Mouse (Mus musculus) E14TG2a.4 (cell line): ENCODE results near the gene Hpf1.

Experiments used
- H3K27me3 ChIP-seq: 2 replicates; pipeline ENCODE4 v1.6.1; 2014; ENCODE audit warnings: low read length, control low read depth; ENCODE audit not compliant: insufficient read depth
- H3K36me3 ChIP-seq: 2 replicates; pipeline ENCODE4 v1.6.1; 2014; ENCODE audit warnings: low read length, control low read depth; ENCODE audit not compliant: insufficient read depth
- H3K4me1 ChIP-seq: replicated peaks from 2 replicates; pipeline ENCODE4 v1.6.1; 2014; ENCODE audit warnings: low read depth, low read length, control low read depth
- H3K4me3 ChIP-seq: replicated peaks from 2 replicates; pipeline ENCODE4 v1.5.1; 2014; ENCODE audit warnings: mild to moderate bottlenecking, low read length
- H3K9me3 ChIP-seq: 2 replicates; pipeline ENCODE4 v1.6.1; 2014; ENCODE audit warnings: low read length, control low read depth
- CTCF ChIP-seq: conservative IDR thresholded peaks from 2 replicates; pipeline ENCODE4 v1.5.1; 2014; ENCODE audit warnings: low read length
- NANOG ChIP-seq: IDR thresholded peaks from 2 replicates; pipeline ENCODE4 v1.6.1; 2014; ENCODE audit warnings: borderline replicate concordance, low read length, mixed read lengths
- POU5F1 ChIP-seq: IDR thresholded peaks from 2 replicates; pipeline ENCODE4 v1.6.1; 2014; ENCODE audit warnings: low read length, borderline replicate concordance

Gene Hpf1

GRCm38 (mm10) chr8:60889843-60890519 is at the start of gene Hpf1:
Gene Hpf1, plus strand, starts transcription at chr8:60890418.
- no peaks in the 10 kb centered on the region for H3K9me3 ChIP-seq
- H3K4me3 ChIP-seq = peak within 1 kb of the TSS; percentile 92
- TF ChIP-seq POU5F1 (no peak), CTCF (no peak), NANOG (no peak)
- peaks cover 26% of the 10 kb centered on the region for H3K4me1 ChIP-seq
- no peaks in the 10 kb centered on the region for H3K27me3 ChIP-seq
- peaks cover 28% of the 10 kb centered on the region for H3K36me3 ChIP-seq

- Histone ChIP-seq H3K27me3 (no peaks in the 10 kb centered on the region), H3K4me3 (peak overlapping the region; percentile 63), H3K9me3 (no peaks in the 10 kb centered on the region), H3K4me1 (peaks cover 40% of the 10 kb centered on the region), H3K36me3 (peaks cover 13% of the 10 kb centered on the region; the same call in 1 of the 2 replicates)
- TF ChIP-seq CTCF (no peak), POU5F1 (no peak), NANOG (no peak)
These were observed 47.8 kb upstream of the Hpf1 start for GRCm38 (mm10) chr8:60842388-60842787.

GRCm38 (mm10) chr8:60857559-60857958 is 32.7 kb upstream of the Hpf1 start:
- no peaks in the 10 kb centered on the region for H3K27me3 ChIP-seq

GRCm38 (mm10) chr8:60858091-60858490 is 32.1 kb upstream of the Hpf1 start:
- Histone ChIP-seq H3K4me3 (no peak overlapping the region), H3K27me3 (no peaks in the 10 kb centered on the region), H3K4me1 (peaks cover 38% of the 10 kb centered on the region), H3K36me3 (no peaks in the 10 kb centered on the region), H3K9me3 (no peaks in the 10 kb centered on the region)
- TF ChIP-seq NANOG (no peak), CTCF (no peak), POU5F1 (no peak)

More at GRCm38 (mm10) chr8:60857559-60857958, 32.7 kb upstream of the Hpf1 start:
- Histone ChIP-seq H3K4me1 (peaks cover 38% of the 10 kb centered on the region), H3K36me3 (no peaks in the 10 kb centered on the region), H3K4me3 (no peak overlapping the region), H3K9me3 (no peaks in the 10 kb centered on the region)
- TF ChIP-seq POU5F1 = no peak
- no peak for TF ChIP-seq NANOG
- TF ChIP-seq CTCF = no peak

GRCm38 (mm10) chr8:60858911-60859476 is 31.2 kb upstream of the Hpf1 start:
- H3K4me1 ChIP-seq = peaks cover 38% of the 10 kb centered on the region
- no peaks in the 10 kb centered on the region for H3K9me3 ChIP-seq
- no peak overlapping the region for H3K4me3 ChIP-seq
- H3K36me3 ChIP-seq = no peaks in the 10 kb centered on the region
- H3K27me3 ChIP-seq = no peaks in the 10 kb centered on the region
- TF ChIP-seq POU5F1 (no peak), CTCF (no peak), NANOG (no peak)

- H3K4me1 ChIP-seq = peaks cover 38% of the 10 kb centered on the region
- no peaks in the 10 kb centered on the region for H3K27me3 ChIP-seq
- no peaks in the 10 kb centered on the region for H3K36me3 ChIP-seq
- no peaks in the 10 kb centered on the region for H3K9me3 ChIP-seq
- TF ChIP-seq CTCF (no peak), NANOG (no peak), POU5F1 (no peak)
- no peak overlapping the region for H3K4me3 ChIP-seq
These were observed 30.6 kb upstream of the Hpf1 start for GRCm38 (mm10) chr8:60859605-60860004.

- Histone ChIP-seq H3K27me3 (no peaks in the 10 kb centered on the region), H3K4me1 (peaks cover 38% of the 10 kb centered on the region)
- TF ChIP-seq POU5F1 (no peak), NANOG (no peak), CTCF (no peak)
These were observed 29.5 kb upstream of the Hpf1 start for GRCm38 (mm10) chr8:60860749-60861148.

GRCm38 (mm10) chr8:60861783-60862182 is 28.4 kb upstream of the Hpf1 start:
- Histone ChIP-seq H3K9me3 (no peaks in the 10 kb centered on the region), H3K4me3 (no peak overlapping the region), H3K36me3 (no peaks in the 10 kb centered on the region), H3K27me3 (no peaks in the 10 kb centered on the region), H3K4me1 (peaks cover 38% of the 10 kb centered on the region)
- TF ChIP-seq CTCF = no peak
- no peak for TF ChIP-seq POU5F1
- TF ChIP-seq NANOG = no peak

More at GRCm38 (mm10) chr8:60860749-60861148, 29.5 kb upstream of the Hpf1 start:
- H3K9me3 ChIP-seq = no peaks in the 10 kb centered on the region
- no peaks in the 10 kb centered on the region for H3K36me3 ChIP-seq
- H3K4me3 ChIP-seq = no peak overlapping the region
